Mouse (Mus musculus) spleen, adult 2 months (tissue): ENCODE measurements at regions not wholly inside any gene's neighbourhood (a gene's known extent, or its start where the extent isn't known, plus 50 kb on each side); places are given as distances from the start of the nearest gene placed in this dataset.
A peak's percentile ranks its signal among the peaks of the same experiment; 100 is the strongest.

Experiments used
- DNase-seq, 2 experiments: peaks; one replicate each; pipeline versions ENCODE4 v3.0.0 to v3.0.0-alpha.2; 2012 to 2021; ENCODE audit warnings: low spot score in 2 of 2, low read depth in 1 of 2
- H3K27ac ChIP-seq: fragments of 200-500 bp; 2 replicates; pipeline ENCODE4 v1.5.1; 2012; ENCODE audit warnings: low read length, inconsistent platforms; ENCODE audit not compliant: insufficient read depth
- H3K27me3 ChIP-seq: fragments of 200-500 bp; 2 replicates; pipeline ENCODE4 v1.6.1; 2012; ENCODE audit warnings: mild to moderate bottlenecking, moderate library complexity, low read length, inconsistent platforms; ENCODE audit not compliant: control insufficient read depth, insufficient read depth
- H3K36me3 ChIP-seq: fragments of 200-500 bp; 2 replicates; pipeline ENCODE4 v1.6.1; 2012; ENCODE audit warnings: mild to moderate bottlenecking, low read length, inconsistent platforms; ENCODE audit not compliant: control insufficient read depth, insufficient read depth
- H3K4me1 ChIP-seq: fragments of 200-500 bp; 2 replicates; pipeline ENCODE4 v1.6.1; 2011; ENCODE audit warnings: inconsistent platforms; ENCODE audit not compliant: control insufficient read depth, insufficient read depth, insufficient read length
- H3K4me3 ChIP-seq: fragments of 200-500 bp; 2 replicates; pipeline ENCODE4 v1.5.1; 2011; ENCODE audit warnings: mild to moderate bottlenecking, inconsistent platforms; ENCODE audit not compliant: insufficient read depth, insufficient read length; ENCODE audit errors: extremely low read depth
- CTCF ChIP-seq: fragments of 200-500 bp; IDR thresholded peaks from 2 replicates; pipeline ENCODE4 v1.5.1; 2011; ENCODE audit warnings: mild to moderate bottlenecking, inconsistent platforms; ENCODE audit not compliant: insufficient read depth, insufficient read length, insufficient replicate concordance; ENCODE audit errors: extremely low read depth
- POLR2A ChIP-seq: fragments of 200-500 bp; IDR thresholded peaks from 2 replicates; pipeline ENCODE4 v1.6.1; 2011; ENCODE audit warnings: low read depth, low read length, inconsistent platforms
- WGBS: fragments of 180-500 bp; shearing (Covaris S2); methylation state at CpG from one replicate; pipeline ENCODE4 v1.1.7; 2018; 5-methylcytosine and 5-hydroxymethylcytosine counted together

DNA sequence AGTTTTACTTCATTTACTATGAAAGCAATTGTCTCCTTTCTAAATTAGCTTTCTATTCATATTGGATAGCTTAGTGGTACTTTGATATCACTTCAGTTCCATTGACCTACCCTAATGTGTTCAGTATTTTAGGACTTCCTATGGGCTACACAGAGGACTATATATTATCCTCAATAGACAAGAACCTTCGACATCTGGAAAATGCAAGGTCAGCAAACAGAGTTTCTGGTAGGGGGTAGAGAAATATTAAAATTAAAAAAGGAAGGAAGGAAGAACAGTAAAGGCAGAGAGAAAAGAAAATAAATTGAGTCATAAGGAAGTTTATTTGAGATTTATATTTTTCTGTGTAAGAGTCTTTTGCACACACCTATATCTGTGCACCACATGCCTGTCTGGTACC is 107.4 kb upstream of the Insig1 start:
- Histone ChIP-seq H3K4me3 (no peak overlapping the region), H3K27me3 (no peaks in the 10 kb centered on the region), H3K27ac (no peak overlapping the region), H3K4me1 (no peaks in the 10 kb centered on the region), H3K36me3 (no peaks in the 10 kb centered on the region)
- 80% methylated on average over 1 of the region's 1 CpGs for WGBS
- DNase-seq, result no peak
- no peak for TF ChIP-seq CTCF
- TF ChIP-seq POLR2A, result no peak

- TF ChIP-seq POLR2A (no peak), CTCF (peak; percentile 83; the same call in 1 of the 2 replicates)
- Histone ChIP-seq H3K4me1 (no peaks in the 10 kb centered on the region), H3K4me3 (no peak overlapping the region), H3K27ac (no peak overlapping the region), H3K27me3 (no peaks in the 10 kb centered on the region), H3K36me3 (no peaks in the 10 kb centered on the region)
- WGBS, result 9% methylated on average over 2 of the region's 2 CpGs
- peak in 1 of 2 experiments; percentile 54 for DNase-seq
Observed at GRCm38 (mm10) chr5:27995186-27995585, 76.0 kb upstream of the Insig1 start.

DNA sequence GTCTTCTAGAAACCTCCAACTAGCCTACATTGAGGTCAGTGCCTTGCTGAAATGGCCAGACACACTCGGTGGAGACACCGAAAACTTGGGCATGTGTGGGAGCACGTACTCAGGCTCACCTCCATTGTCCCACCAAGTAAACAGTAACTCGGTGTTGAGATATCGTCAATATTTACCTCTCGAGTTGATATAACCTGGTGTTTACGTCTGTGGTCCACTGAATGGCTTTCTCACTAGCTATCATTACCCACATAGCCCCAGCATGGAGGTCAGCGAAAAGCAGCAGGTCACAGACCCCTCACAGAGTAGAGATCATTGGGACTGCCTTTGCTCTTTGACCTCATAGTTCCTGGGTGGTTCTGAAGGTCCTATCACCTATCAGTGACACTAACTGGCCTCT is 73.4 kb upstream of the Insig1 start:
- no peak for DNase-seq
- no peak for TF ChIP-seq POLR2A
- no peak for TF ChIP-seq CTCF
- 88% methylated on average over 8 of the region's 8 CpGs for WGBS
- H3K4me1 ChIP-seq, result no peaks in the 10 kb centered on the region
- no peaks in the 10 kb centered on the region for H3K27me3 ChIP-seq
- H3K27ac ChIP-seq, result no peak overlapping the region
- no peak overlapping the region for H3K4me3 ChIP-seq
- no peaks in the 10 kb centered on the region for H3K36me3 ChIP-seq

DNA sequence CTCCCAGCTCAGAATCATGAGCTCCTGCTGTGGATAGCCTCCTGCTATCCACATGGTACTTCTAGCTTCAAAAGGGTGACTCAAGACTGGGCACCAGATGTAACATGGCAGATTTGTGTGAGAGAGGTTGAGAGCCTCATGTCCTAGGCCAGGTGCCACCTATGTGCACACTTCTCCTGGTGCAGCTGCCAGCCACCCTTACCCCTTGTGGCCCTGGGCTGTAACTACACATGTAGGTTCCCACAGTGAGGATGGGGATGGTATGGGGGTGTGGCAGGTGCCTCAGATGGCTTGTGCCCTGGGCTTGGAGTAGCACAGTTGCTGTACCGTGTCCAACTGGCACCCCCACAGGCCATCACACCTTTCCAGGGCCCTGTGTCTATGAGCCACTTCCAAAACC is 68.2 kb upstream of the Insig1 start:
- H3K36me3 ChIP-seq, result no peaks in the 10 kb centered on the region
- H3K27ac ChIP-seq, result no peak overlapping the region
- no peak for DNase-seq
- no peaks in the 10 kb centered on the region for H3K27me3 ChIP-seq
- no peak overlapping the region for H3K4me3 ChIP-seq
- TF ChIP-seq CTCF (no peak), POLR2A (no peak)
- no peaks in the 10 kb centered on the region for H3K4me1 ChIP-seq
- WGBS, result 100% methylated on average over 1 of the region's 1 CpGs

DNA sequence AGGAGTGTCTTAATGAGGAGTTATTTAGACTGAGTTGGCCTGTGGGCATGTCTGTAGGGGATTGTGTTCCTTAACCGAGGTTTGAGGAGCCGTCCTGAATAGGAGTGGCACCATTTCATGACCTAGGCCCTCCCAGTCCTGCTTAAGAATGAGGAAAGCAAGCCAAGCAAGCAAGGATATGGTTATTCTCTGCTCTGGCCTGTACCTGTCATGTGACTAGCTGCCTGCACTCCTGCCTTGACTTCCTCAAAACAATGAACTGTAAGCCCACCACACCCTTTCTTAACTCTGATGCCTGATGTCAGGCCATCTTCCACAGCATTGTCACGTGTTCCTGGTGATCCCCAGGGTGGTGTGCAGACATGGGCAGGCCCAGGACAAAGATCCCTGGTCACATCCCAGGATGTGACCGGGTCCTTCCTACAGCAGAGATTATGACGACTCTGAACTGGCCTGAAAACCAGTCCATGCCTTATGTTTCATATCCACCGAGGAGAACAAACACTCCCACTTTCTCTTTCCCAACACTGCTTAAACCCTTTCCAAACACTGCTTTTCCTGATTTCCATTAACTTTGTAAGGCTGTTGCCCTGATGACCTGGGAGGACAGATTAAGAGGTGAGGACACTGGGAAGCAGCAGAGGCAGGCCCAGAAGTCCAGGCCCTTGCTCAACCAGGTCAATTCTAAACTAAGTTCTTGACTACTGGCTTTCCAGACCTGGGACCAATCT is 67.2 kb upstream of the Insig1 start:
- H3K27ac ChIP-seq, result no peak overlapping the region
- WGBS, result 67% methylated on average over 6 of the region's 6 CpGs
- no peak for TF ChIP-seq CTCF
- no peak for TF ChIP-seq POLR2A
- no peaks in the 10 kb centered on the region for H3K36me3 ChIP-seq
- no peaks in the 10 kb centered on the region for H3K27me3 ChIP-seq
- H3K4me3 ChIP-seq, result no peak overlapping the region
- no peak for DNase-seq
- H3K4me1 ChIP-seq, result no peaks in the 10 kb centered on the region

DNA sequence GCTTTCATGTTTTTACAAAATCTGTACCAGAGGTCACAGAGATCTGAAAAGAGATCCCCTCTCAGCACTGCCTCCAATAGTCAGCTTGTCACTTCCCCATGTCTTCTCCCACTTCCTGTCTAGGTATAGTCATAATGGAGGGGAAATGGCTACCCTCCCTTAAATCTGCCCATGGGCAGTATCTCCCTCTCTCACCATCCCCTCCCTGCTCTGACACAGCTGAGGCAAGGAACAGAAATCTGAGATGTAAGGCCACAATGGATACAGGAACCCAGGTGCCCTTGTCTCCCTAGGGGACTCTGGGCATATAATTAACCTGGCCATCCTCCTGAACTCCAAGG is 66.7 kb upstream of the Insig1 start:
- DNase-seq, result no peak
- Histone ChIP-seq H3K27me3 (no peaks in the 10 kb centered on the region), H3K4me3 (no peak overlapping the region), H3K4me1 (no peaks in the 10 kb centered on the region), H3K27ac (no peak overlapping the region), H3K36me3 (no peaks in the 10 kb centered on the region)
- no peak for TF ChIP-seq CTCF
- TF ChIP-seq POLR2A, result no peak

- Histone ChIP-seq H3K27ac (no peak overlapping the region), H3K27me3 (no peaks in the 10 kb centered on the region), H3K36me3 (no peaks in the 10 kb centered on the region), H3K4me3 (no peak overlapping the region), H3K4me1 (no peaks in the 10 kb centered on the region)
- DNase-seq, result no peak
- WGBS, result 81% methylated on average over 4 of the region's 4 CpGs
- TF ChIP-seq CTCF, result no peak
- no peak for TF ChIP-seq POLR2A
Observed at GRCm38 (mm10) chr5:28009386-28009785, 61.8 kb upstream of the Insig1 start.
